Mouse (Mus musculus): ENCODE results near the gene Aldh3b3. TPM values are rescaled to one million over a fixed set of nuclear protein-coding genes. Genes with fewer than 3 reads are reported as not detected.

Gene Aldh3b3
- polyA plus RNA-seq, 1 experiment = 0.97 TPM

GRCm38 (mm10) chr19:3946715-3947114 is 11.7 kb upstream of the Aldh3b3 start:
- peak; percentile 76 for DNase-seq
- Histone ChIP-seq H3K27me3 (ENCODE audit: control insufficient read depth, insufficient read depth, low read length) (no peaks in the 10 kb centered on the region), H3K36me3 (ENCODE audit: control insufficient read depth, insufficient read depth, low read length) (no peaks in the 10 kb centered on the region), H3K4me1 (replicated peaks; ENCODE audit: control insufficient read depth, insufficient read depth, low read length) (peaks cover 15% of the 10 kb centered on the region), H3K4me3 (ENCODE audit: control insufficient read depth, insufficient read depth, low read length) (no peak overlapping the region), H3K27ac (ENCODE audit: control insufficient read depth, insufficient read depth, low read length) (no peak overlapping the region)
- WGBS = 59% methylated on average over 2 of the region's 2 CpGs
- TF ChIP-seq CTCF (IDR thresholded peaks at IDR 0.05; ENCODE audit: borderline replicate concordance, control insufficient read depth, extremely low read depth, insufficient read depth, low read length, poor library complexity) (peak; percentile 67; the same call in 1 of the 2 replicates), POLR2A (IDR thresholded peaks at IDR 0.05; ENCODE audit: control insufficient read depth, extremely low read depth, insufficient read depth, low read length, poor library complexity) (no peak)

GRCm38 (mm10) chr19:3947813-3948212 is 10.6 kb upstream of the Aldh3b3 start:
- no peak overlapping the region for H3K4me3 ChIP-seq (ENCODE audit: control insufficient read depth, insufficient read depth, low read length)
- no peaks in the 10 kb centered on the region for H3K36me3 ChIP-seq (ENCODE audit: control insufficient read depth, insufficient read depth, low read length)
- H3K27ac ChIP-seq (ENCODE audit: control insufficient read depth, insufficient read depth, low read length) = no peak overlapping the region
- TF ChIP-seq POLR2A (IDR thresholded peaks at IDR 0.05; ENCODE audit: control insufficient read depth, extremely low read depth, insufficient read depth, low read length, poor library complexity) (no peak), CTCF (IDR thresholded peaks at IDR 0.05; ENCODE audit: borderline replicate concordance, control insufficient read depth, extremely low read depth, insufficient read depth, low read length, poor library complexity) (no peak)
- no peaks in the 10 kb centered on the region for H3K27me3 ChIP-seq (ENCODE audit: control insufficient read depth, insufficient read depth, low read length)
- no peak for DNase-seq
- peaks cover 15% of the 10 kb centered on the region for H3K4me1 ChIP-seq (replicated peaks; ENCODE audit: control insufficient read depth, insufficient read depth, low read length)
- 93% methylated on average over 3 of the region's 3 CpGs for WGBS

GRCm38 (mm10) chr19:3948546-3948945 is 9.9 kb upstream of the Aldh3b3 start:
- Histone ChIP-seq H3K36me3 (ENCODE audit: control insufficient read depth, insufficient read depth, low read length) (no peaks in the 10 kb centered on the region), H3K4me1 (replicated peaks; ENCODE audit: control insufficient read depth, insufficient read depth, low read length) (peaks cover 8% of the 10 kb centered on the region), H3K27me3 (ENCODE audit: control insufficient read depth, insufficient read depth, low read length) (no peaks in the 10 kb centered on the region), H3K27ac (ENCODE audit: control insufficient read depth, insufficient read depth, low read length) (no peak overlapping the region), H3K4me3 (ENCODE audit: control insufficient read depth, insufficient read depth, low read length) (no peak overlapping the region)
- WGBS = 97% methylated on average over 14 of the region's 14 CpGs
- no peak for TF ChIP-seq CTCF (IDR thresholded peaks at IDR 0.05; ENCODE audit: borderline replicate concordance, control insufficient read depth, extremely low read depth, insufficient read depth, low read length, poor library complexity)
- no peak for TF ChIP-seq POLR2A (IDR thresholded peaks at IDR 0.05; ENCODE audit: control insufficient read depth, extremely low read depth, insufficient read depth, low read length, poor library complexity)
- DNase-seq = no peak

- no peak for DNase-seq
- Histone ChIP-seq H3K36me3 (ENCODE audit: control insufficient read depth, insufficient read depth, low read length) (no peaks in the 10 kb centered on the region), H3K27ac (ENCODE audit: control insufficient read depth, insufficient read depth, low read length) (no peak overlapping the region), H3K27me3 (ENCODE audit: control insufficient read depth, insufficient read depth, low read length) (no peaks in the 10 kb centered on the region), H3K4me1 (replicated peaks; ENCODE audit: control insufficient read depth, insufficient read depth, low read length) (peaks cover 4% of the 10 kb centered on the region), H3K4me3 (ENCODE audit: control insufficient read depth, insufficient read depth, low read length) (no peak overlapping the region)
- TF ChIP-seq POLR2A (IDR thresholded peaks at IDR 0.05; ENCODE audit: control insufficient read depth, extremely low read depth, insufficient read depth, low read length, poor library complexity) = no peak
- TF ChIP-seq CTCF (IDR thresholded peaks at IDR 0.05; ENCODE audit: borderline replicate concordance, control insufficient read depth, extremely low read depth, insufficient read depth, low read length, poor library complexity) = no peak
- WGBS = 98% methylated on average over 3 of the region's 3 CpGs
Observed at GRCm38 (mm10) chr19:3950331-3950730, 8.1 kb upstream of the Aldh3b3 start.

GRCm38 (mm10) chr19:3951461-3951860 is 7.0 kb upstream of the Aldh3b3 start:
- TF ChIP-seq POLR2A (IDR thresholded peaks at IDR 0.05; ENCODE audit: control insufficient read depth, extremely low read depth, insufficient read depth, low read length, poor library complexity) (no peak), CTCF (IDR thresholded peaks at IDR 0.05; ENCODE audit: borderline replicate concordance, control insufficient read depth, extremely low read depth, insufficient read depth, low read length, poor library complexity) (no peak)
- no peaks in the 10 kb centered on the region for H3K36me3 ChIP-seq (ENCODE audit: control insufficient read depth, insufficient read depth, low read length)
- no peak overlapping the region for H3K27ac ChIP-seq (ENCODE audit: control insufficient read depth, insufficient read depth, low read length)
- no peak overlapping the region for H3K4me3 ChIP-seq (ENCODE audit: control insufficient read depth, insufficient read depth, low read length)
- no peaks in the 10 kb centered on the region for H3K27me3 ChIP-seq (ENCODE audit: control insufficient read depth, insufficient read depth, low read length)
- DNase-seq = no peak
- no peaks in the 10 kb centered on the region; the same call in 1 of the 2 replicates for H3K4me1 ChIP-seq (replicated peaks; ENCODE audit: control insufficient read depth, insufficient read depth, low read length)

- Histone ChIP-seq H3K27me3 (ENCODE audit: control insufficient read depth, insufficient read depth, low read length) (no peaks in the 10 kb centered on the region), H3K36me3 (ENCODE audit: control insufficient read depth, insufficient read depth, low read length) (no peaks in the 10 kb centered on the region), H3K4me3 (ENCODE audit: control insufficient read depth, insufficient read depth, low read length) (no peak overlapping the region), H3K4me1 (replicated peaks; ENCODE audit: control insufficient read depth, insufficient read depth, low read length) (no peaks in the 10 kb centered on the region), H3K27ac (ENCODE audit: control insufficient read depth, insufficient read depth, low read length) (no peak overlapping the region)
- 85% methylated on average over 1 of the region's 1 CpGs for WGBS
- TF ChIP-seq CTCF (IDR thresholded peaks at IDR 0.05; ENCODE audit: borderline replicate concordance, control insufficient read depth, extremely low read depth, insufficient read depth, low read length, poor library complexity) (no peak), POLR2A (IDR thresholded peaks at IDR 0.05; ENCODE audit: control insufficient read depth, extremely low read depth, insufficient read depth, low read length, poor library complexity) (no peak)
- DNase-seq = no peak
Observed at GRCm38 (mm10) chr19:3952099-3952498, 6.3 kb upstream of the Aldh3b3 start.

GRCm38 (mm10) chr19:3955033-3955432 is 3.4 kb upstream of the Aldh3b3 start:
- Histone ChIP-seq H3K36me3 (ENCODE audit: control insufficient read depth, insufficient read depth, low read length) (no peaks in the 10 kb centered on the region), H3K27ac (ENCODE audit: control insufficient read depth, insufficient read depth, low read length) (no peak overlapping the region), H3K4me1 (replicated peaks; ENCODE audit: control insufficient read depth, insufficient read depth, low read length) (no peaks in the 10 kb centered on the region), H3K27me3 (ENCODE audit: control insufficient read depth, insufficient read depth, low read length) (no peaks in the 10 kb centered on the region), H3K4me3 (ENCODE audit: control insufficient read depth, insufficient read depth, low read length) (no peak overlapping the region)
- TF ChIP-seq CTCF (IDR thresholded peaks at IDR 0.05; ENCODE audit: borderline replicate concordance, control insufficient read depth, extremely low read depth, insufficient read depth, low read length, poor library complexity) = no peak
- no peak for DNase-seq
- WGBS = 84% methylated on average over 3 of the region's 3 CpGs
